Mouse (Mus musculus) heart, postnatal 0 days (tissue): Measurements from ENCODE around the gene Stk10.

Experiments used
- CTCF ChIP-seq: IDR thresholded peaks from 2 replicates; pipeline ENCODE4 v1.5.1; 2016; ENCODE audit warnings: antibody characterized with exemption, control low read depth, low read depth
- EP300 ChIP-seq: IDR thresholded peaks from 2 replicates; pipeline ENCODE4 v1.6.1; 2016; ENCODE audit warnings: antibody characterized with exemption, low read depth

DNA sequence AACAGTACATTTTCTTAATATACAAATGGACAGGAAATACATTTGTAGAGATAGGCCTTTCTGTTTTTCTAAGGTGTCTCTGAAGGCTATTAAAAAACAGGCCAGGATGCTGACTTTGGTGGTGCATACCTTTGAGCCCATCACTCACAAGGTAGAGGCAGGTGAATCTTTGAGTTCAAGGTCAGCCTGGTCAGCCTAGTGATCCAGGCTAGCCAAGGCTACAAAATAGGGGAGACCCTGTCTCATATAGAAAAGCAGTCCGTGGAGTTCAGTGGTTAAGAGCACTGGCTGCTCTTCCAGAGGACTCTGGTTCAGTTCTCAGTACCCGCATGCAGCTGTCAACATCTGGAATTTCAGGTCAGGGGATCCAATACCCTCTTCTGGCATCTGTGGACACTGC lies 29.4 kb upstream of the Stk10 start:
- TF ChIP-seq CTCF (no peak), EP300 (no peak)
